Mouse (Mus musculus) megakaryocyte-erythroid progenitor cell, adult 5-6 weeks (primary cell): ENCODE measurements at regions not wholly inside any gene's neighbourhood (a gene's known extent, or its start where the extent isn't known, plus 50 kb on each side); places are given as distances from the start of the nearest gene placed in this dataset.
"Not testable (repeated sequence)": the region's sequence is repeated elsewhere in the genome, so short reads cannot be mapped to it uniquely, and the experiment has no call there.

Experiments
- ATAC-seq: replicated peaks from 2 replicates; pipeline ENCODE4 v1.8.0; 2016; ENCODE audit warnings: mild to moderate bottlenecking, inconsistent platforms; ENCODE audit not compliant: severe bottlenecking, poor library complexity, low FRiP score, low TSS enrichment

DNA sequence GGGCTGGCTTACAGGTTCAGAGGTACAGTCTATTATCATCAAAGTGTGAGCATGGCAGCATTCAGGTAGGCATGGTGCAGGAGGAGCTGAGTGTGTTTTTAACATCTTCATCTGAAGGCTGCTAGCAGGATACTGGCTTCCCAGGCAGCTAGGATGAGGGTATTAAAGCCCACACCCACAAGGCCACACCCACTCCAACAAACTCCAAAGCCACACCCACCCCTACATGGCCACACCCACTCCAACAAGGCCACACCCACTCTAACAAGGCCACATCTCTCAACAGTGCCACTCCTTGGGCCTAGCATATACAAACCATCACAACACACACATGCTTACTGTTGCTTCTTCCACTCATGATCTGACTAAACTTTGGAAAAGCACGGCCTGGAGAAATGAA lies 172.5 kb downstream of the Msrb3 start:
- ATAC-seq: no peak

DNA sequence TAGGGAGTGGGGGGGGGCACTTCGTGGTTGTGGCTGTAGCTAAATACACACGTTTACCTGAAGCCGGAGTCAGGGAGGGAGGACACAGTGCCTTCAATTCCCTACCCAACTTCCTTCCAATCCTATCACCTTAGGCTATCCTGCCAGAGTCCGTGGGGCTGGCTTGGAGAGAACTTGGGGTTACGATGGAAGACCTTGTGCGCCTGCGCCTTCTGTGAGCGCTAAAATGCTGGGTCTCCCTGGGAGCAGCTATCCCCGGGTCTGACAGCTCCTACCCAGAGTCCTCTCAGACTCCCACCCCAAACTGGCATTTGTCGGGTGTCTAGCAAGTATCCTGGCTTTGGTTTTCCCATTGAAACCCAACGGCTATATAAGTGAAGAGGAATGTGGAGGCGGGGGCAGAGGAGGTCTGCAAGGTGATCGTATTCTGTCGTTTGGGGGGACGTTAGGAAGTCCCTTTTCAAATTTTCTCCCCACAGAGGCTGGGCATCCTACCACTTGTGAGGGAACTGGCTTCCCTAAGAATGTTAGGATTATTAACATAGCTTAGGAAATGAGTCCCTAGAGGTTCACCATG lies 176.9 kb downstream of the Msrb3 start:
- no peak for ATAC-seq

DNA sequence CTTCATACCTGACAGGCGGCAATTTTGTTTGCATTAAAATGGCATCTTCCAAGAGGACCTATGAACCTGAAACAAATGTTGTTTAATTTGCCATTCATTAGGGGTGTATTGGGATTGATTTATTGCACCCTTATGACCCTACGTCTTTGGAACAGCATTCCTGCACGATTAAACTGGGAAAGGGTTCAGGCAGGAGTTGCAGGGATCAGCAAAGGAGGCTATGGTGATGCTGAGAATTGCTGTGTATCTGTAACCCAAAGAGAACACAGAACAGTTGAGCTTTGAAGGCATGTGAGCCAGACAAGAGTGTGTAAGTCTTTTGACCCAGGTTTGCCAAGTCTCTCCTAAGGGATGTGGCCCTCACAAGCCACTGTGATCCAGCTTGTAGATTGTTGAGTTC lies 177.9 kb downstream of the Msrb3 start:
- ATAC-seq: no peak

DNA sequence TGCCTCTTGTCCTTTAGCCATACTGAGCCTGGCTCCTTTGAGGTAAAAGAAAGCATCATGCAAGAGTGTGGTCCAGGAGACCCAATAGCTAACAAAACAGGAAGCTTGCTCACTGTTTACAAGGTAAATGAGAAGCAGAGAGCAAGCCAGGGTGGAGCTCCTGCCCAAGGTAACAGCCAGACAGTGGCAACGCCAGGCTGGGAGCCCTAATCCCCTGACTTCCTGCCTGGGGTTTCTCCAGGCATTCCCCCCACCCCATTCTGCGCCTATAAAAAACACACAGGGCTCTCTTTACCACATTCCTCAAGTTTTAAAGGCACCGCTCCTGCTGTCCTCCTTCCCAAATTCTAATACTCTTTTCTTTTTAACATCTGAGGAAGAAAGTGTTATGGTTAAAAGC lies 178.8 kb downstream of the Msrb3 start:
- no peak for ATAC-seq

DNA sequence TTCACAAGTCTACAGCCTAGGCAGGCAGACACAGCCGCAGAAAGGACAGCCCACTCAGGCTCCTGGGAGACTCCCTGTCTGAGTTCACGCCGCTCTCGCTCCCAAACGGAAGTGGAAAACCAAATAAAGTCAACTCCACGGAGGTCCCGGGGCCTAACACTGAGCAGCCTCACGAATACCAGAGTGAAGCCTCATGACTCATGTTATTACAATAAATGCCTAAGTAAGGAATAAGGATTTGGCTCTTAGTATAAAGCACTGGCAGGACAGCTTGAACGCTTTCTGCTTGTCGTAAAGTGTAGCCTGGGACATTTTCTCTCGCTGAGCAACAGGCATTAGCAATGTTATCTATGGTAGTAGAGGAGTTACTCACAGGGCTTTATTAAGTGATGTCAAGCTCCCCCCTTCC lies 181.7 kb downstream of the Msrb3 start:
- no peak for ATAC-seq

DNA sequence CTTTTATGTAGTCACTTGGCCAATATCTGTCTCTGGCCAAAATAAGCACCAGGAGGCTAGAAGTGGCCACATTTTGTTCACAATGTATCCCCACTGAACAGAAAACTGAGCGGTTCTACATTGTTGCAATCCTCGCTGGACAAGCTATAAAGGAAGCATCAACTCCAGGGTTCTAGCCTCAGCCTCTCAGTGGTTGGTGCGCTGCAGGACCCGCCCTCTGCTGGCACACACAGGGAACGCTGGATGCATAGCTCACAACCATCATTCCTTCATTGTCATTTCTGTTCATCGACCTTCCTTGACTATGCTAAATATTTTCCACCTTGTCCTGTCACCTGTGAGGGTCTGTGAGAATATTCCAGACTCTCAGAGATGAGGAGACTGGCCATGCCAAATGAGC lies 182.5 kb downstream of the Msrb3 start:
- ATAC-seq: peak; percentile 81

DNA sequence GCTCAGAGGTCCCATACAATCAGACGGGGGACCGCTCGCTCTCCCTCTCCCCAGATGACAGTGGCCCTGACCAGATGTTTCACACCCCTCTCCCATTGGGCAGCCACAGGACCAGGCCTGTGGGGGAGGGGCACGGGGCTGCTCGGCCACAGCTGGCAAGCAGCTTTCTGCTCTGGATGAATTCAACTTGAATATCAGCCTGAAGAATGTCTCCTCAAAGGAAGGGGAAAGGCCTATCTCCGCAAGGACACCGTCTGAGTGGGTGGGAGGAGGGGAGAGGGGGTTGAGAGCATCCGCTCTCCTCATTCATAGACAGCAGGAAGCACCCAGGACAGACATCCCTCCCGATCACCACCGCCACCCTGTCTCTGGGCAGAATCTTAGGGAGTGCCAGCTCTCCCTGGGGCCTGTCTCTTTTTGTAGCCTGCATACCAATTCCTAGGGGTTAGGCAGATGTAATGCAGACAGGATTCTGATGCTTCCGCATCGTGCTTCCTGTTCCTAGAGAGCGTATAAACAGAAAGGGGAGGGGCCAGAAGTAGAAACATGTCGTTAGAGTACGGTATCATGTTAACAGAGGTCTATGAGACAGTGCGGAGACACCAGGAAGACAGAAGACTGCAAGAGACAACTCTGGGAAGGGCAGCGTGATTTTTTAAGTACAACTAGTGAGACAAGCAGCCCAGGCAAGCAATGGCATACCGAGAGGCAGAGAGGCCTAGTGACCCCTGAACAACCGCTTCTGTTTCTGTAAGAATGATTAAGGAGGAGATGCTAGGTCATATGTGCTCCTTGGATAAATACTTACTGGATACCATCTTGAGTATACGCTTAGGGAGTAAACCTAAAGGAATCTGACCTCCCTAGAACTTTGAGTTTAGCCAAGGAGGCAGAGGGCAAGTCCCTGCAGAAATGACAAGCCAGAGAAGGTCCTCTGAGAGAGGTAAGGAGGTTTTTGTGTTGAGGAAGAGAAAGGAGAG lies 190.8 kb downstream of the Msrb3 start:
- ATAC-seq: peak; percentile 62

DNA sequence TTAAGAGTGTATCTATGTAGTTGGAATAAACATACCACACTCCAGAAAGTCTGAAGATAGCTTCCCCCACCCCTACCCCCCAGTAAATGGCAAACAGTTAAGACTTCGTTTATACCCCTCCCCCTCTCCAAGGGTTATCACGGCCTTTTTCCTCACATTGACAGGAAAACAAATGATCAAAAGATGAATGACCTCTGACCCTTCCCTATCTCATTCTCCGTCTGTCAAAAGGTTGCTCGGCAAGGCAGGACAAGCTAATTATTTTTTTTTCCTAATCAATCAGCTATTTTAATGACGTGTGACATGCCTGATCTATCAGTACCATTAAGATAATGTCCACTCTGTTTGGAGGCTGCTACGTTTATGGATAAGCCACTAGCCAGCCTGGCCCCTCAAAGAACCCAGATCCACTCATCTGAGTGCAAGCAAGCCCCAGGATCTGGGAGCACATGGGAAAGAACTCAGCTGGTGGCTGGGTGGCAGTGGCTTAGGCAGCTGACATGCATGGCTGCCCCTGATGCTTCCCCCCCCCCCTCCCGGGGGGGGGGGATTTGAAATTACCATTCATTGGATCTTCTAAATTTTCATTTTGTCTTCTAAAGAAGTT lies 192.1 kb downstream of the Msrb3 start:
- no peak for ATAC-seq

DNA sequence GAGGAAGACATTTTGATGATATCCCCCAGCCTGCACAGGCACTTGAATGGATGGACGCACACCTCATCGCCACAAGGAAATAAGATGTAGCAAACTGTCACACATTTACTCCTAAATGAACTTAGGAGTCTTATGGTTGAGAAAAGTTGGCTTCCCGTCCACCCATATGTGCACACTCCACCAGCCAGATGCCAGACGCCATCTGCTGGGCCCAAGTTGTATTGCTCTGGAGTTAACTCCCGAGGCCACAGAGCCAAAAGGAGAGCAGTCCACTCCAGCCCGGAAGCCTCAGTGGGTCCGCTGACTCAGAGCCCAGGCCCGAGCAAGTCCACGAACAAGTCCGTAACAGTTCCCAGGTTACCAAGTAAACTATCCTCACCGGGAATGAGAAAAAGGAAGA lies 197.1 kb downstream of the Msrb3 start:
- ATAC-seq: peak; percentile 92

DNA sequence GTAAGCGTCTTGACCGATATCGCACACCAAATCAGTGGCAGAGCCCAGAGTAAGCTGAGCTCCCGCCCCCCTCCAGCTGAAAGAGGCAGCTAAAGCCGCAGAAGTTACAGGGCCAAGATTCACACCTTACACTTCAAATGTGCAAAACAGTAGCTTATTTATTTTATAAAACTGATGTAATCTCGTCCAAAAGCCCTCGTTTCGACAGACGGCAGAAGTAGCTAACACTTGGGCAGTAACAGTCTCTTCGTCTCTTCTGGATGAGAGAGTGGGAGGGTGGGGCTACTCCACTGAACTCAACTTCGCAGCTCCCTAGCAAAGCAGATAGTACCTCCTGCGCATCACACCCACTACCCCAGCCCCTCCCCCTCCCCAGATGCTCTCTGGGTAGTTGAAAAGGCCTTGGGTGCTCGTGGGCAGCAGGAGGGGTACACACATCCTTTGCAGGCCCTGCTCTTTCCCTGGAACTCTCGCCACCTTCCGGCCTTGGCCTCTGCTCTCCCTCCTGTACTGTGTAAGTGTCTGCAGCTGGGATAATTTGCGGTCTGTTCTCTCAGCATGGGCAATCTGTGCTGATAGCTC lies 201.5 kb downstream of the Msrb3 start:
- peak; percentile 51 for ATAC-seq

DNA sequence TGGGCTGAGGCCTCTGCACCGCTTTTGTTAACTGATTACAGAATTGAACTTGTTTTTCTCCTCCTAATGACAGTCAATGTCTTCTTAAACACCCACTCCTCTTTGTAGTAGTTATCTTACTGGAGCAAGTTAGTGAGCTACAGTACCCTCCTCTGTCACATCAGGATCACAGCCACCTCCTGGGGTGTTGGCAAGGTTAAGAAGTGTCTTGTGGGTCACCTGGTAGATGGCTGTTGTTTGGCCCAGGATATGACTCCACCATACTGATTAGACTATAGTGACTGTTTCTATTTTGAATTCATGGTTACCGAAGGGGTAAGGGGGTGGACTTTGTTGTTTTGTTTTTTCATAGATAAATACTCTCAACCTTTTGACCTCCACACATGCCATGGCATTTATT lies 202.4 kb downstream of the Msrb3 start:
- 0 out of 2 replicates have a peak, but pooled peaks have one; percentile 28 for ATAC-seq

DNA sequence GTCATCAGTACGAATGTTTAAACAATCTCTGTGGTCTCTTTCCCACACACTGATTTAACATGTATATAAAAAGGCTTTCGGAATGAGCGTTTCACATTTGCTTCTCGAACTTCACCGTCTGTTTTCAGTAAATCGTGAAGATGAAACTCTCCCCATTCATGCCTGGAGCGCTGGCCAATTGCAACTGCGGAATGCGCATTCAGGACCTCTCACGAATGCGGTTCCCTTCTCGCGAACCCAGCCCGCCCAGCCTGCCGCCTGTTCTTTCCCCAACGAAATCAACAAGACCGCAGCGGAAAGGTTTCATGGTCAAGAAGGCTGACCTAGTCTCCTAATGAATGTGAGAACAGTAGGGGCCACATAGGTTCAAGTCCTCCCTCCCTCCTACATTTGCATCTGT lies 204.4 kb downstream of the Msrb3 start:
- ATAC-seq: no peak

DNA sequence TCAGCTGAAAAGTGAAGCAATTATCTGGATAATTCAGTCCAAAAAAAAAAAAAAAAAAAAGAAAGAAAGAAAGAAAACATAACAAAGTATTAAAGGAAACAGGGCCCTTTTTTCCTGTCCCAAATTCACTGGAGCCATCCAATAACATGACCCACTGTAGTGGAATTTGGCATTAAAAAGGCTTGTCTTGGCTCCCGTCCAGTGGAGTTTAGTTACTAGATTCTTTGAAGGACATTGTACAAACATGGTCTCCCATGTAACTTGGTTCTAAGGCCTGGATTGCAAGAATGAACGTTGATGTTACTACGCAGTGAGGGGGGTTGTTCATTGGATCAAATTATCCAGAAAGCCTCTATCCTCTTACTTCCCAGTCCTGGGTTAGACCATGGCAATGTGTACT lies 207.4 kb downstream of the Msrb3 start:
- ATAC-seq: no peak

DNA sequence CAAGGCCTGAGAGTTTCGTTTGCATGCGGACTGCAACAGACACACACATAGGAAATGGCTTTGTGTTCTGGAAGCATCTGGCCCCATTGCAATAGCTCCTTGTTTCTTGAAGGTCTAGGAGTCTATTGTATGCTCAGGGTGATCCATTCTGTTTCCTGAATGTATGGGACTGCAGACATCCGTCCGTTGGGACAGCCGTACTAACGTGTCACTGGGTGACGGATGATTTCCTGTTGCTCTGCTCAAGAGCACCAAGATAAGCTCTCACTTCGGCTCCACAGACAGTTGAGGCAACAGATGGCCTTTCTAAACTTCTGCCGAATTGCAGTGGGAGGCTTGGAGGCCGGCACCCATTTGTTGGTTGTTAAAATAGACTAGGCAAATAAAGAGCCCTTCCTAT lies 209.9 kb upstream of the Hmga2 start:
- peak; percentile 91 for ATAC-seq

DNA sequence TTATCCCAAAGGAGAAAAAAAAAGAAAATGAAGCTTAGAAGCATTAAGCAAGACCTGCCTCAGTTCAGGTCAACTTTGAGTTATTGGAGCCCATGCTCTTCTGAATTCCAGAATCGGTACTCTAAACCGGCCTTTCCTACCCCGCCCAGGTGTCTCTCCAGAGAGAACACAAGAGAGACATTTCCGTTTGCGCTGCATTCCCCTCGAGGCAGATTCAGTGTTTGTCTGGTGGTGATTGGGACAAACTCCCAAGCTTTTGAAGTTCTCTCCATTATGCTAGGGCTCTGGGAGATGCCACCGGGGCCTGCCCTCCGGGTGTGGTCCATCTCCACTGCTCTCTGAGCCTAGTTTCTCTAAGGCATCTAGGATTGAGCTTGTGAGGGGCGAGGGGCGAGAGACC lies 205.8 kb upstream of the Hmga2 start:
- no peak for ATAC-seq

DNA sequence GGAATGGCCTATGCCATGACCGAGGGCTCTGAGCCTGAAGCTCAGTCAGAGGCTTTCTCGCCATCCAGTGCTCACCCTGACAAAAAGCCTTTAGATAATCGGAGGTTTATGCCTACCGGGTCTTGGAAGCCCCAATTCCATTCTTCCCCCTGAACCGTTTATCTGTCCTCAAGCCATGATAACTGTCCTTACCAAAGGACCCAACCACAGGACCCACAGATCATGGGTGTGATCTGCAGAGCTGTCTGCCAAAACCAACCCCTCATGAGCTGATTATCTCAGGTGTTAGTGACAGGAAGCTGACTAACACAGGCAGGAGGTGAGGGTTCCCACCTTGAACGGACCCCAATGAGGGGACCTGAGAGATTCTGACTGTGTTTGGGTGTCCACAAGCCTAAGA lies 203.7 kb upstream of the Hmga2 start:
- ATAC-seq: 0 out of 2 replicates have a peak, but pooled peaks have one; percentile 18

DNA sequence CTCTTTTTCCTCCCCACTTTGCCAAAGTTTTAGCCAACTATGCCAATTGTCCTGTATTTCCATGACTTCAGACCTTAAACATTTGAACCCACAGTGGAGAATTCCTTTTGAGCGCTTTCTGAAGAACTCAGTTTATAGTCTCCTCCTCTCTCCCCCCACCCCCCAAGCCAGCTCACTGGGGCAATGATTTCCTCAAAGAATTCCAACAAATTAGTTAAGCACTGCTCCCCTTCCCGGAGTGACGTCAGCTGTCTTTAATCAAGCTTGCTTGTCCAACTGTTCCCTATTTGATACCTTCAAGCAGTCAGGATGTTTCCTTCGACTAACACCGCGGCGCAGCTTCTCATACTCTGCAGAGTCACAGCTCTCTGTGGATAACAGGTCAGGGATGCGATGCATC lies 202.0 kb upstream of the Hmga2 start:
- no peak for ATAC-seq

DNA sequence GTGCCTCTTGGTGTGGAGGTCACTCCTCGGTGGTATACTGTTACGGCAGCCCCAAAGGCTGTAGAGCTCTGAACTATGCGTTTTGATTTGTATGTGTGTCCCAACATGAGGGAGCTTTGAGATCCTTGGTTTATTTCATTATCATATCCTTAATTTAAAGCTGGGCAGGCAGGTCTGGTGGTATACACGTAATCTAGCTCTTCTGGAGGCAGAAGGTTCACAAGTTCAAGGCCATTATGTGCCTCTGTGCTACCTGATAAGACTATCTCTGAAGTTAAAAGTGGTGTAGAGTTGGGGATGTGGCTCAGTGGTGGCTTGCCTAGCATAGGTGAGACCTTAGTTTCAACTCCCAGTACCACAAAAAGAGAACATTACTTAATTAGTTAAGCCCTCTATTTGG lies 199.1 kb upstream of the Hmga2 start:
- ATAC-seq: peak; percentile 62

DNA sequence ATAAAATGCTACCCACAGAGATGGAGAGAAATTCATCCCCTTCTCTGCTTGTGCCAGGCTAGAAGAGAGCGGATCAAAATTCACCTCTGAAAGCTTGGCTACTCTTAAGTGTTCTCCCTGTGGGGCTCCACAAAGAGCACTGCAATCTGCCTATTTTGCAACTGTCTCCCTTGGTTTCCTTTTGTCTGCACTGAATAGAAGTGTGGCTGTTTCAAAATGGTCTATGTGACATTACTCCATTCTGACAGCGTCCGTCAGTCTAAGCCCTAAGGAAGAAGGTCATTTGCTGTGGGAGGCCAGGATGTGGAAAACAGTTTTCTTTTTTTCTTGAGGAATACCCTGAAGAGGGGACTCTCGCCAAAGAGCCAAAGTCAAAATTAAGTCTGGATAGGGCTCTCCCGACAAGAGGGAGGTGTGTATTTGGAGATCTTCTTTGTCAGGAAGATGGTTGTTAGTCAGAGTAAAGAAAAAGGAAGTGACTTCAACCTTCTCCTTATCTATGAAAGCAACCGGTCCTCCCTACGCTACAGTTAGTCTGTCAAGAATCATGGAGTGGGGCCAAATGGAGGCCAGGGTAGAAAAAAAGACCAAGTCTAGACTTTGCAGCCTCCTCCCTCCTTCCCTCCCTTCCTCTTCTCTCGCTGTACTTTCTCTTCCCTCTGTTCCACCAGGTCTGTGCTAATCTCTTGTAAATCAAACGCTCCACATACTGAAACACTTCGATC lies 198.2 kb upstream of the Hmga2 start:
- peak; percentile 77 for ATAC-seq

DNA sequence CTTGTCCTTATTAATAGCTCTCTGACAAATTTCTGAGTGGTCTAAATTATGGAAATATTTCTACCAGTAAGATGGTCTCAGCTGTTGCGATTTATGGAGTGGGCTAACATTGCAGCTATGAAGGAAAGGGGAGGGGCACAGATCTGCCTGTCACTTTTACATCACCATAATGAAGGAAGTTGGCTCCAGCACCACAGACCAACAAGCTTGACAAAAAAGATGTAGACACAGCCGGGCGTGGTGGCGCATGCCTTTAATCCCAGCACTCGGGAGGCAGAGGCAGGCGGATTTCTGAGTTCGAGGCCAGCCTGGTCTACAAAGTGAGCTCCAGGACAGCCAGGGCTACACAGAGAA lies 191.4 kb upstream of the Hmga2 start:
- not testable (repeated sequence) for ATAC-seq
